In genomic region chr4:26101881-26102459, GRCm38 (mm10) we compare ENCODE assay signal across 34 mouse cellular contexts.
A peak's percentile ranks its signal among the peaks of the same experiment; 100 is the strongest.
DNase-seq lines count a peak whose midpoint lies in the region; ATAC-seq and TF ChIP-seq lines count a peak whose summit lies in the region.
"Had no signal": no experiment of that assay in that cellular context is flagged by ENCODE, and none has a peak within 500 bp of the region (broad histone marks: within the 10 kb centered on the region; RNA-seq: fewer than 3 reads in every experiment).

No protein-coding gene starts in this region.

- no peak overlapping the region for H3K4me2 ChIP-seq in hindbrain, embryonic 15.5 days
- no peak overlapping the region for H3K4me2 ChIP-seq in hindbrain, embryonic 13.5 days
- H3K4me2 ChIP-seq in neural tube, embryonic 13.5 days = no peak overlapping the region
- H3K4me2 ChIP-seq: embryonic facial prominence, embryonic 13.5 days; heart, embryonic 13.5 days; liver, embryonic 12.5 days; midbrain, embryonic 11.5 days; neural tube, embryonic 12.5 days had no signal

- no peaks in the 10 kb centered on the region for H3K9me3 ChIP-seq in hindbrain, embryonic 15.5 days
- H3K9me3 ChIP-seq in hindbrain, embryonic 13.5 days = no peaks in the 10 kb centered on the region
- no peaks in the 10 kb centered on the region for H3K9me3 ChIP-seq in neural tube, embryonic 13.5 days
- H3K9me3 ChIP-seq: embryonic facial prominence, embryonic 13.5 days; heart, embryonic 13.5 days; liver, embryonic 12.5 days; neural tube, embryonic 12.5 days had no signal

- TF ChIP-seq CTCF in thymus, adult 2 months (IDR thresholded peaks at IDR 0.05; ENCODE audit: borderline replicate concordance, control insufficient read depth, extremely low read depth, insufficient read depth, low read length, poor library complexity) = no peak

- 80% methylated on average over 3 of the region's 3 CpGs for WGBS in hindbrain, embryonic 15.5 days
- WGBS in hindbrain, embryonic 13.5 days = 83% methylated on average over 3 of the region's 3 CpGs
- WGBS in neural tube, embryonic 13.5 days = 76% methylated on average over 3 of the region's 3 CpGs
- WGBS in thymus, adult 2 months = 88% methylated on average over 3 of the region's 3 CpGs

- ATAC-seq in hindbrain, embryonic 15.5 days (ENCODE audit: low FRiP score, low read depth) = 0 out of 2 replicates have a peak, but pooled peaks have one; percentile 34
- no peak for ATAC-seq in hindbrain, embryonic 13.5 days (ENCODE audit: low FRiP score)
- ATAC-seq in neural tube, embryonic 13.5 days (ENCODE audit: low read depth) = peak; percentile 56; the same call in 1 of the 2 replicates
- ATAC-seq: activated CD4-positive, CD25-positive, alpha-beta regulatory T cell, adult 4 months; intestine, postnatal 0 days; liver, embryonic 12.5 days; liver, postnatal 0 days had no signal

- DNase-seq in embryo, embryonic 11 days = peak; percentile 5
- DNase-seq in embryo, embryonic 9.5 days (ENCODE audit: extremely low spot score) = no peak
- DNase-seq in neural tube, embryonic 10.5 days (ENCODE audit: extremely low spot score, low spot score) = no peak
- no peak for DNase-seq in thymus, adult 2 months
- no peak for DNase-seq in natural killer cell, adult 2 months (ENCODE audit: low spot score in 2 of 2)
- DNase-seq: adrenal gland, adult 2 months; adrenal gland, postnatal 36 days; cerebellum, adult 8-10 months; cerebellum, postnatal 25 days; gastrocnemius, adult 2 months; gastrocnemius, postnatal 36 days; heart, adult 2 months; heart, postnatal 10 days; kidney, adult 9 months; kidney, postnatal 10 days; layer of hippocampus, postnatal 36 days; left cerebral cortex, postnatal 4 days; liver, postnatal 0 days; lung, postnatal 36 days; right cerebral cortex, postnatal 25 days; thymus, adult 18-20 months; thymus, postnatal 36 days had no signal

- H3K4me3 ChIP-seq in hindbrain, embryonic 15.5 days = no peak overlapping the region
- H3K4me3 ChIP-seq in hindbrain, embryonic 13.5 days = no peak overlapping the region
- H3K4me3 ChIP-seq in neural tube, embryonic 13.5 days = no peak overlapping the region
- no peak overlapping the region for H3K4me3 ChIP-seq in thymus, adult 2 months (ENCODE audit: control insufficient read depth, insufficient read depth, low read length)
- H3K4me3 ChIP-seq: embryonic facial prominence, embryonic 13.5 days; erythroblast, embryonic 14.5 days; gastrocnemius, adult 2 months; heart, adult 2 months; heart, embryonic 13.5 days; liver, embryonic 12.5 days; neural tube, embryonic 12.5 days had no signal

- H3K36me3 ChIP-seq in hindbrain, embryonic 15.5 days = no peaks in the 10 kb centered on the region
- no peaks in the 10 kb centered on the region for H3K36me3 ChIP-seq in hindbrain, embryonic 13.5 days
- no peaks in the 10 kb centered on the region for H3K36me3 ChIP-seq in neural tube, embryonic 13.5 days
- H3K36me3 ChIP-seq in thymus, adult 2 months (ENCODE audit: control insufficient read depth, insufficient read depth, low read length) = no peaks in the 10 kb centered on the region
- H3K36me3 ChIP-seq: embryonic facial prominence, embryonic 13.5 days; heart, embryonic 13.5 days; liver, embryonic 12.5 days; neural tube, embryonic 12.5 days had no signal

- no peaks in the 10 kb centered on the region for H3K4me1 ChIP-seq in hindbrain, embryonic 15.5 days (replicated peaks)
- no peaks in the 10 kb centered on the region for H3K4me1 ChIP-seq in hindbrain, embryonic 13.5 days (replicated peaks)
- no peaks in the 10 kb centered on the region for H3K4me1 ChIP-seq in neural tube, embryonic 13.5 days (replicated peaks)
- no peaks in the 10 kb centered on the region for H3K4me1 ChIP-seq in thymus, adult 2 months (replicated peaks; ENCODE audit: control insufficient read depth, insufficient read depth, low read length)
- H3K4me1 ChIP-seq: embryonic facial prominence, embryonic 13.5 days; heart, embryonic 13.5 days; liver, embryonic 12.5 days; neural tube, embryonic 12.5 days had no signal

- H3K27ac ChIP-seq in hindbrain, embryonic 15.5 days (replicated peaks) = no peak overlapping the region
- no peak overlapping the region for H3K27ac ChIP-seq in hindbrain, embryonic 13.5 days
- no peak overlapping the region for H3K27ac ChIP-seq in neural tube, embryonic 13.5 days (replicated peaks)
- H3K27ac ChIP-seq in thymus, adult 2 months (ENCODE audit: control insufficient read depth, insufficient read depth, low read length) = no peak overlapping the region
- H3K27ac ChIP-seq: embryonic facial prominence, embryonic 13.5 days; gastrocnemius, adult 2 months; heart, adult 2 months; heart, embryonic 13.5 days; liver, embryonic 12.5 days; neural tube, embryonic 12.5 days had no signal

- H3K27me3 ChIP-seq in hindbrain, embryonic 15.5 days = no peaks in the 10 kb centered on the region
- H3K27me3 ChIP-seq in hindbrain, embryonic 13.5 days = no peaks in the 10 kb centered on the region
- no peaks in the 10 kb centered on the region for H3K27me3 ChIP-seq in neural tube, embryonic 13.5 days
- H3K27me3 ChIP-seq in thymus, adult 2 months (ENCODE audit: control insufficient read depth, insufficient read depth, low read length) = no peaks in the 10 kb centered on the region
- H3K27me3 ChIP-seq: CH12.LX; embryonic facial prominence, embryonic 13.5 days; heart, embryonic 13.5 days; liver, embryonic 12.5 days; neural tube, embryonic 12.5 days had no signal

- TF ChIP-seq POLR2A in thymus, adult 2 months (IDR thresholded peaks at IDR 0.05; ENCODE audit: control insufficient read depth, extremely low read depth, insufficient read depth, low read length, poor library complexity) = no peak

- H3K9ac ChIP-seq in hindbrain, embryonic 15.5 days = no peak overlapping the region
- no peak overlapping the region for H3K9ac ChIP-seq in hindbrain, embryonic 13.5 days
- H3K9ac ChIP-seq in neural tube, embryonic 13.5 days = no peak overlapping the region
- H3K9ac ChIP-seq: embryonic facial prominence, embryonic 13.5 days; heart, embryonic 13.5 days; liver, embryonic 12.5 days; liver, postnatal 0 days; neural tube, embryonic 12.5 days had no signal
